Mouse (Mus musculus) lung, embryonic 14.5 days (tissue): ENCODE results near the gene Slc25a20. TPM values are rescaled to one million over a fixed set of nuclear protein-coding genes. Genes with fewer than 3 reads are reported as not detected.

Source experiments
- ATAC-seq: fragments of 200-750 bp; cut with Nextera tagmentation; 2 replicates; pipeline ENCODE4 v1.8.0; 2017; ENCODE audit warnings: mild to moderate bottlenecking, moderate TSS enrichment, moderate library complexity; ENCODE audit not compliant: insufficient read depth
- DNase-seq: peaks from one replicate; pipeline ENCODE4 v3.0.0-alpha.2; 2015
- H3K27ac ChIP-seq: fragments of 300-500 bp; sonication (generic); 2 replicates; pipeline ENCODE4 v1.5.1; 2014; ENCODE audit warnings: low read depth, mild to moderate bottlenecking, moderate library complexity
- H3K27me3 ChIP-seq: fragments of 300-500 bp; sonication (generic); 2 replicates; pipeline ENCODE4 v1.6.1; 2014; ENCODE audit warnings: low read length, control low read depth; ENCODE audit not compliant: insufficient read depth
- H3K36me3 ChIP-seq: fragments of 300-500 bp; sonication (generic); 2 replicates; pipeline ENCODE4 v1.6.1; 2014; ENCODE audit warnings: control low read depth; ENCODE audit not compliant: insufficient read depth
- H3K4me1 ChIP-seq: fragments of 300-500 bp; sonication (generic); 2 replicates; pipeline ENCODE4 v1.6.1; 2014; ENCODE audit warnings: antibody characterized with exemption, control low read depth; ENCODE audit not compliant: insufficient read depth
- H3K4me2 ChIP-seq: fragments of 300-500 bp; sonication (generic); 2 replicates; pipeline ENCODE4 v1.6.1; 2014; ENCODE audit warnings: mild to moderate bottlenecking
- H3K4me3 ChIP-seq: fragments of 300-500 bp; sonication (generic); 2 replicates; pipeline ENCODE4 v1.5.1; 2014; ENCODE audit warnings: low read depth, low read length
- H3K9ac ChIP-seq: fragments of 300-500 bp; sonication (generic); 2 replicates; pipeline ENCODE4 v1.6.1; 2014
- H3K9me3 ChIP-seq: fragments of 300-500 bp; sonication (generic); 2 replicates; pipeline ENCODE4 v1.6.1; 2016; ENCODE audit warnings: low read depth, low read length, control low read depth
- CTCF ChIP-seq: IDR thresholded peaks from 2 replicates; pipeline ENCODE4 v1.5.1; 2016; ENCODE audit warnings: antibody characterized with exemption, low read depth
- WGBS: fragments of 180-500 bp; shearing (Covaris S2); extraction: QIAGEN DNeasy Blood & Tissue Kit; methylation state at CpG from one replicate; pipeline ENCODE4 v1.1.7; 2014; 5-methylcytosine and 5-hydroxymethylcytosine counted together
- polyA plus RNA-seq: library from polyadenylated mRNA; unstranded; fragments of >200 nt; fragmentation: Nextera tagmentation; extraction: Ambion mirVana; gene quantifications from 2 replicates; pipeline ENCODE4 v1.2.1, GENCODE M21; 2014

The Slc25a20 gene
- polyA plus RNA-seq = 27.6 and 29.6 TPM in 2 replicates

- WGBS = 3% methylated on average over 37 of the region's 37 CpGs
- Histone ChIP-seq H3K4me1 (no peaks in the 10 kb centered on the region; the same call in none of the 2 replicates), H3K9ac (peak within 1 kb of the TSS; percentile 65), H3K27me3 (no peaks in the 10 kb centered on the region), H3K4me3 (peak within 1 kb of the TSS; percentile 71), H3K9me3 (no peaks in the 10 kb centered on the region), H3K4me2 (peak within 1 kb of the TSS; percentile 72), H3K27ac (peak within 1 kb of the TSS; percentile 54; the same call in 1 of the 2 replicates), H3K36me3 (no peaks in the 10 kb centered on the region)
- DNase-seq (peak; percentile 91), ATAC-seq (peak; percentile 95)
- no peak for TF ChIP-seq CTCF
These were observed at the start of gene Slc25a20 for GRCm38 (mm10) chr9:108661677-108662612. Gene Slc25a20, plus strand, starts transcription at chr9:108662088.

GRCm38 (mm10) chr9:108617301-108617700 lies 44.6 kb upstream of the Slc25a20 start:
- no peak overlapping the region for H3K4me2 ChIP-seq
- WGBS = 100% methylated on average over 1 of the region's 1 CpGs

GRCm38 (mm10) chr9:108626498-108626897 lies 35.4 kb upstream of the Slc25a20 start:
- peaks cover 15% of the 10 kb centered on the region; the same call in 1 of the 2 replicates for H3K36me3 ChIP-seq
- no peak overlapping the region for H3K4me2 ChIP-seq
- H3K27ac ChIP-seq = peak overlapping the region; percentile 20; the same call in 1 of the 2 replicates
- H3K9me3 ChIP-seq = no peaks in the 10 kb centered on the region
- ATAC-seq (peak; percentile 70; the same call in 1 of the 2 replicates), DNase-seq (peak; percentile 64)
- no peak overlapping the region for H3K9ac ChIP-seq
- 36% methylated on average over 2 of the region's 2 CpGs for WGBS
- H3K27me3 ChIP-seq = no peaks in the 10 kb centered on the region
- no peak for TF ChIP-seq CTCF
- no peak overlapping the region for H3K4me3 ChIP-seq
- no peaks in the 10 kb centered on the region for H3K4me1 ChIP-seq

More at GRCm38 (mm10) chr9:108617301-108617700, 44.6 kb upstream of the Slc25a20 start:
- no peak overlapping the region for H3K27ac ChIP-seq
- peaks cover 78% of the 10 kb centered on the region for H3K36me3 ChIP-seq
- no peak overlapping the region for H3K4me3 ChIP-seq
- no peaks in the 10 kb centered on the region for H3K27me3 ChIP-seq
- H3K9ac ChIP-seq = no peak overlapping the region
- ATAC-seq (no peak), DNase-seq (no peak)
- no peak for TF ChIP-seq CTCF
- no peaks in the 10 kb centered on the region for H3K9me3 ChIP-seq
- H3K4me1 ChIP-seq = no peaks in the 10 kb centered on the region

- Histone ChIP-seq H3K36me3 (peaks cover 15% of the 10 kb centered on the region; the same call in 1 of the 2 replicates), H3K4me3 (no peak overlapping the region), H3K4me2 (no peak overlapping the region), H3K27me3 (no peaks in the 10 kb centered on the region), H3K9me3 (no peaks in the 10 kb centered on the region), H3K9ac (no peak overlapping the region), H3K4me1 (no peaks in the 10 kb centered on the region), H3K27ac (no peak overlapping the region)
- DNase-seq (no peak), ATAC-seq (no peak)
- 75% methylated on average over 4 of the region's 4 CpGs for WGBS
- TF ChIP-seq CTCF = no peak
These were observed 33.7 kb upstream of the Slc25a20 start for GRCm38 (mm10) chr9:108628141-108628540.

GRCm38 (mm10) chr9:108630683-108631082 lies 31.2 kb upstream of the Slc25a20 start:
- ATAC-seq (no peak), DNase-seq (no peak)
- Histone ChIP-seq H3K27me3 (no peaks in the 10 kb centered on the region), H3K4me3 (no peak overlapping the region), H3K27ac (no peak overlapping the region), H3K4me1 (no peaks in the 10 kb centered on the region), H3K36me3 (peaks cover 16% of the 10 kb centered on the region), H3K9me3 (no peaks in the 10 kb centered on the region), H3K9ac (no peak overlapping the region), H3K4me2 (no peak overlapping the region)
- WGBS = 73% methylated on average over 1 of the region's 1 CpGs
- TF ChIP-seq CTCF = no peak

- no peak for ATAC-seq
- TF ChIP-seq CTCF = no peak
- no peaks in the 10 kb centered on the region for H3K27me3 ChIP-seq
- no peak overlapping the region for H3K4me3 ChIP-seq
- H3K4me1 ChIP-seq = no peaks in the 10 kb centered on the region
- WGBS = 70% methylated on average over 5 of the region's 5 CpGs
- no peak for DNase-seq
- no peak overlapping the region for H3K9ac ChIP-seq
- no peak overlapping the region for H3K27ac ChIP-seq
- peaks cover 20% of the 10 kb centered on the region for H3K36me3 ChIP-seq
- H3K9me3 ChIP-seq = no peaks in the 10 kb centered on the region
- no peak overlapping the region for H3K4me2 ChIP-seq
These were observed 30.1 kb upstream of the Slc25a20 start for GRCm38 (mm10) chr9:108631631-108632256.

- H3K27ac ChIP-seq = no peak overlapping the region
- peaks cover 20% of the 10 kb centered on the region for H3K36me3 ChIP-seq
- no peak for TF ChIP-seq CTCF
- H3K4me2 ChIP-seq = no peak overlapping the region
- H3K4me1 ChIP-seq = no peaks in the 10 kb centered on the region
- DNase-seq (no peak), ATAC-seq (no peak)
- 75% methylated on average over 5 of the region's 5 CpGs for WGBS
- H3K27me3 ChIP-seq = no peaks in the 10 kb centered on the region
- no peak overlapping the region for H3K9ac ChIP-seq
- no peaks in the 10 kb centered on the region for H3K9me3 ChIP-seq
- H3K4me3 ChIP-seq = no peak overlapping the region
These were observed 29.5 kb upstream of the Slc25a20 start for GRCm38 (mm10) chr9:108632375-108632774.
